12 mouse cellular contexts compared by ENCODE assay signal in the genomic region with DNA sequence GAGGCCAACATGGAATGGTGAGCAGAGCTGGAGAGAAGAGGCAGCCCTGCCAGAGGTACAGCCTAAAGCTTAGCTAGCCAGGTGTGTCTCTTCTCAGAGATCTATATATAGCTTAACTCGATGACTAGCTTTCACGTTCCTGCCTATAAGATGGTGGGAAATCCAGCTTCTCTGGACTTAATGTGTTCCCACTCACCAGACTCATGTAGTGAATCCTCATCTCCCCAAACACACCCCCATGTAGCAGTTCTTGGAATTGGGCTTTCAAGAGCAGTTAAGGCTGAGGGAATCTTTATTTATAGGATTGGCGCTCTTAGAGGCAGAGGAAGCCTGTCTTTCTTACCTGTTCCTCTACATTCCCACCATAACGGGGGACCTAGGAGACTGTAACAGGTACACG.
"Had no signal": no experiment of that assay in that cellular context is flagged by ENCODE, and none has a peak within 500 bp of the region (broad histone marks: within the 10 kb centered on the region; RNA-seq: fewer than 3 reads in every experiment).

No protein-coding gene starts in this region.

- DNase-seq: retina, postnatal 1 day; right cerebral cortex, adult 18-20 months; right cerebral cortex, postnatal 14 days; right cerebral cortex, postnatal 25 days; right cerebral cortex, postnatal 4 days; spleen, adult 18-20 months; thymus, adult 18-20 months; thymus, adult 2 months; thymus, postnatal 14 days; thymus, postnatal 25 days; thymus, postnatal 36 days; thymus, postnatal 4 days had no signal
